Mouse (Mus musculus): ENCODE results near the gene Cry2. TPM values are rescaled to one million over a fixed set of nuclear protein-coding genes. Genes with fewer than 3 reads are reported as not detected.

Cry2 gene
- total RNA-seq, 2 experiments from 2014 or later, result 89.1 to 94.8 TPM

- peak; percentile 87 to 92 for DNase-seq (ENCODE audit: low spot score in 2 of 2)
These were observed 44.8 kb downstream of the Cry2 start for GRCm38 (mm10) chr2:92388891-92389641.

GRCm38 (mm10) chr2:92388081-92388517, 45.7 kb downstream of the Cry2 start:
- DNase-seq (ENCODE audit: low spot score in 2 of 2), result peak in 1 of 2 experiments; percentile 58

- no peak for DNase-seq (ENCODE audit: low spot score in 2 of 2)
These were observed 46.2 kb downstream of the Cry2 start for GRCm38 (mm10) chr2:92387646-92388045.

DNA sequence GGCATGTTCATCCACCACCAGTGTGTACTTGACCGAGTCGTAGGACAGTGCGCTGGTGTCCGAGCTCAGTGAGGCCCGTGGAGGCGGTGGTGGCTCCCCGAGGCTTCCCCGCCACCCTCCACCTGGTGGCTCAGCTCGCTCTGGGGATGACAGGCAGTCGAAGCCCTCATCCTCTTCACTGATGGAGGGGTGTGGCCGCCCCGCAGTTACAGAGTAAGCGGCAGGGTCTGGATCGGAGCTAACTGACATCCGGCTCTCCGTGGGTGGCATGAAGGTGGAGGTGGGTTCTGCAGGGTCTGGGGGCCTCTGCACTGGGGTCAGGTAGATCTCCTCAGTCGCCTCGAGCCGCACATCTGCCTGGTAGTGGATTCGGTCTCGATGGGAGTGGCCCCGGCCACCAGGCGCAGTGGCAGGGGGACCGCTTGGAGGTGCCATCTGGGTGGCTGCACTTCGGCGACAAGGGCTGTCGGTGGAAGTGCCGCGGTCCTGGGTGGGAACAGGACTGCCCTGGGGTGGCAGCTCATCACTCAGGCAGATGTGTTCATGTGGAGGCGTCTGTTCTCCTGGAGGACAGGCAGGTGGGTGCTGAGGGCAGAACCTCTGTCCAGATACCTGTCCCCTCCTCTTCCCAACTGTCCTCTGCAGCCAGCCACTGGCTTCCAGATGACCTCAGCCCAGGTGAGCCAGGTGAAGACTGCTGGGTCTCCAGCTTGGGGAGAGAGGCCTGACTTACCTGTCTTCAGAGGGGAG, 46.8 kb downstream of the Cry2 start:
- no peak for DNase-seq (ENCODE audit: low spot score in 2 of 2)

GRCm38 (mm10) chr2:92385113-92386051, 48.5 kb downstream of the Cry2 start:
- no peak for DNase-seq (ENCODE audit: low spot score in 2 of 2)

DNA sequence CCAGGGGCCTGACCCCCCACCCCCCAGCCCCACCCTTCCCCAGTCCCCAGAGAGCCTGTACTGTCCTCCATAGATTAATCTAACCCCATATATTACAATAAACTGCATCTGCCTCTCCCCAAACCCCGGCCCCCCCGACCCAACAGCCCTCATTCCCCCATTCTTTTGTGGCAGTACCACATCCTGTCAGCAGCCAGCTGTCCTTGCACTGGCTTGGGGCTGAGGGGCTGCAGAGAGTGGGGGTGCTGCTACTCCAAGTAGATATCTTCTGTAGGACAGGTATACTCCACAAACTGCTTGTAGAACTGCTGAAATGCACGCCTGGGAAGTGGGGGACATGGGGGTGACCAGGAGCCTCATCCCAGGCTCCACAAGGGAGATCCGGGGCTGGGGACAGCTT, 49.7 kb downstream of the Cry2 start:
- no peak for DNase-seq (ENCODE audit: low spot score in 2 of 2)

- no peak for DNase-seq (ENCODE audit: low spot score in 2 of 2)
These were observed 51.1 kb downstream of the Cry2 start for GRCm38 (mm10) chr2:92382759-92383158.

DNA sequence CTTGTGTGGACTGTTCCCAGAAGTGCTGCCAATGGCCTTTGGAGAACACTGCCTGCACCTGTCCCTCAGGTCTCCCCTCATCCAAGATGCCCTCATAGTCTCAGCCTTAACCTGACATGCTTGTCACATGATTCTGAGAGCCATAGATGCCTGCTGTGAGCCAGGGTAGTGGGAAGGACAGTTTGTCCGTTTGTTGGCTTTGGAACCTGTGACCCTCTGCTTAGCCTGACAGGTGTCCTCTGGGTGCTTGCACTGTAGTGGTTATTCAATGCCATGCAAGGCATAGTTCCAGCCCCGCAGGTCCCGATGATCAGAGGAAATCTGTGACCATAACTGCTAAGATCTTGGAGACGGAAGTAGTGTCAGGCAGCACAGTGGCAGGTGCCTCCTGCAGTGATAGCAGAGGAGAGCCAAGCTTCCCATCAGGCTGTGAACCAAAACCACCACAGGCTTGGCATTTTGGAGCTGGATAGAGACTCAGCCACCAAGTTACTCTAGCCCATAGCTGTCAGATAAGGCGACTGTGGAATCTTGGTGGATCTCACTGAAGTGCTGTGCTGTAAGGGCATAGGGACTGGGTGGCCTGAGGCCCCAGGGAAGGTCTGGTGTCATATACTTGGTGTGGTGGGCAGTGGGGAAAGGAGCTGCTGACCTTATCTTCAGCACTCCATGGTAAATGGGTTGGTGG, 51.8 kb downstream of the Cry2 start, which contains the start of gene 1700029I15Rik:
TSS of gene 1700029I15Rik (plus strand) at position 638 of the 688 bp plus-strand sequence.
- DNase-seq (ENCODE audit: low spot score in 2 of 2), result no peak

GRCm38 (mm10) chr2:92381161-92381560, 52.7 kb downstream of the Cry2 start:
- DNase-seq (ENCODE audit: low spot score in 2 of 2), result no peak

GRCm38 (mm10) chr2:92380495-92381050, 53.3 kb downstream of the Cry2 start:
- DNase-seq (ENCODE audit: low spot score in 2 of 2), result no peak

DNA sequence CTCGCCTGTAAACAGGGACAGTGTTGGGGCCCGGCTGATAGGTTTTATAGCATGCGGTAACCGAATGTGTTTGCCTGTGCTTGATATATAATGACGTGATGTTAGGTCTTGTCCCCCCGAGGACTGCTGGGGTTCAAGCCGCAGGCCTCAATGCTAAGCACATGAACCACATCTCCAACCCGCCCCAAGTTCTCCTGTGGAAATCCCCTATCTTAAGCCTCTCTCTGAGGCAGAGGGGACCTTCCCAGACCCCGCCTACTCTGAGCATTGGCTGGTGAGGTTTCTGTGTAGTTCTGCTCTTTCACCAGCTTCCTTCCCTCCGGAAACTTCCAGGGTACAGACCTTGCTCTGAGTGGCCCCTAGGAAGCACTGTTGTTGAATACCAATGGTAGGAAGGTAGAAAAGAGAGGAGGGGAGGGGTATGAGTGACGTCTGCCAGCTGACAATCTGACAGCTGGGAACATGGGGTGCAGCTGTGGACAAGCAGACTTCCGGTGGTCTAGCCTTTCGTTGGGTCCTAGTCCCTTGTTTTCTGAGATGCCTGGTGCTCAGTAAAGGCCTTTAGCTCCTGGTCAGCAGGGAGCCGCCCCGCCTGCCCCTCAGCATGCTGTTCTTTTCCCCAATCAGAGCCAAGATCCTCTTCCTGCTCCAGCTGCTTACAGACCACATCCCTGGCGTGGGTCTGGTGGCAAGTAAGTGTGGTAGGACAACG, 53.9 kb downstream of the Cry2 start:
- no peak for DNase-seq (ENCODE audit: low spot score in 2 of 2)

GRCm38 (mm10) chr2:92377320-92377719, 56.5 kb downstream of the Cry2 start:
- DNase-seq (ENCODE audit: low spot score in 2 of 2), result no peak

GRCm38 (mm10) chr2:92376300-92376699, 57.5 kb downstream of the Cry2 start:
- no peak for DNase-seq (ENCODE audit: low spot score in 2 of 2)

- no peak for DNase-seq (ENCODE audit: low spot score in 2 of 2)
These were observed 58.1 kb downstream of the Cry2 start for GRCm38 (mm10) chr2:92375788-92376187.

DNA sequence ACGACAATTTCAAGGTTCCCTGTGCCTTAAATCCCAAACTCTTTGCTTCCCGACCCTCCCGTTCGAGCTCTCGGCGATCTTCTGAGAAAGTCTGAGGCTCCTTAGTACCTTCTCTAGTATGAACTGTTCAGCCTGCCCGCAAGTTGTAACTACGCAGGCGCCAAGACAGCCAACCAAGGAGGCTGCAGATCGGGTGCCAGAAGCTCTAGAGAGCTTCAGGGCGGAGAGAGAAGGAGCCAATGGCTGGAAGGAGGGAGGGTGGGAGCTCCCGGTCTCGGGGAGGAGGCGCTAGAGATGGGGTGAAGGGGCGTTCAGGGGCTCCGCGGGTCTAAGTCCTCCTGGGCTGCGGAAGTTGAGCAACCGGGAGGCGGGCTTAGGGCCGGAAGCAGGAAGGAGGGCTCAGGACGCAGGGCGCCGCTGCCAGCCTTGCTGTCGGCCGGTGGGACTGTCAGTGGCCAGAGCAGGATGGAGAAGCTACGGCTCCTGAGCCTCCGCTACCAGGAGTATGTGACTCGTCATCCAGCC, 58.7 kb downstream of the Cry2 start:
- peak; percentile 91 to 92 for DNase-seq (ENCODE audit: low spot score in 2 of 2)

DNA sequence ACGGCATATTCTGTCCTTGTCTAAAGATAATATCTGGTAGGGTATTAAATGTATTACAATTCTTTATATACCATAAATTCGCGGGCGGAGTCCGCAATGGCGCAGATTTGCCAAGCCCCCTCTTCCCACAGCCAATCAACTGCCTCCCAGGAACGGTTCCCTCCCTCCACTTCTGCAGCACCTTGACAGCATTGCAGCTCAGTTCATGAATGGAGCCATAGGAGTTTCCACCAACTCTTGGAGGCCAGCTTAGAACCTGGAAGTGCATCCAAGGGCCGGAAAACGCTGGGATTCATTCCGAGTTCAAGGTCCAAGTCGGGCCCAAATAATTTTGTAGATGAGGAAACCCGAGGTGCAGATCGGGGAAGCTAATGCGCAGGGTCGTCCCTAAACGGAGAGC, 59.3 kb downstream of the Cry2 start, which contains the start of the genes Pex16 and Large2:
TSS of gene Pex16 (plus strand) at position 163 of the 400 bp plus-strand sequence.
TSS of gene Large2 (minus strand) at position 356 of the 400 bp plus-strand sequence.
- no peak for DNase-seq (ENCODE audit: low spot score in 2 of 2)

- no peak for DNase-seq (ENCODE audit: low spot score in 2 of 2)
These were observed 60.4 kb downstream of the Cry2 start for GRCm38 (mm10) chr2:92373437-92373813.

DNA sequence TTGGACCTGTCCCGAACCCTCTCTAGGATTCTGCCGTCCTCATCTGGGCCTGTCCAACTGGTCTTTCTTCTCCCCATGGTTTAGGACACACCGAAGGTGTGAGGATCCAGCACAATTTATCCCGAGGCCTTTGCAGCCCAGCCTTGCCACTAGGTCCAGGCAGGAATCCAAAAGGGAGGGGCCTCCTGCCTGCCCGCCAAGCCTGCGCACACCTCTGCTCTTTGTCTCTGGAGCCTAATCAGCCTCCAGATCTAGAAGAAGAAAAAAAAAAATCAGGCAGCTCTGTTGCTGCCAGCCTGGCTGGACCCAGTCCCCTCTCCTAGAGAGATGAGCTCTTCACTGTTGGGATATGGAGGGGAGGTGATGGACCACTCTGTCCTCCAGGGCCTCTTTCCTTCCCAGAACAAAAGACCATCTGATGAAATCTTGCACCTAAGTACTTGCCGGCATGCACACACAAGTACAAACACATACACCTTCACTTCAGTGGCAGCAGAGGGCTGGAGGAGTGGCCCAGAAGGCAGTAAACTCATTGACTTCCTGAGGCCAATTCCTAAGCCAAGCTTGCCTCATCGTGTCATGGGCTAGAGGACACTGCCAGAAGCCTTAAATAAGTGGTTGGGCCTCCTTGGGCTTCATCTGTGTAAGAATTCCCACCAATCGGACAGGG, 60.9 kb downstream of the Cry2 start:
- no peak for DNase-seq (ENCODE audit: low spot score in 2 of 2)
